Mouse (Mus musculus): ENCODE measurements around the gene Faim. TPM values are rescaled to one million over a fixed set of nuclear protein-coding genes. Genes with fewer than 3 reads are reported as not detected.
A peak's percentile ranks its signal among the peaks of the same experiment; 100 is the strongest.

Gene Faim
- 3.5 and 4.5 TPM in 2 replicates for polyA plus RNA-seq (2012; rRNA removed)

- H3K36me3 ChIP-seq (ENCODE audit: control insufficient read depth, insufficient read depth, low read length), result no peaks in the 10 kb centered on the region
- no peaks in the 10 kb centered on the region for H3K27me3 ChIP-seq (replicated peaks; ENCODE audit: control insufficient read depth, insufficient read depth, low read length)
- H3K4me1 ChIP-seq (ENCODE audit: control insufficient read depth, insufficient read depth, low read length), result peaks cover 4% of the 10 kb centered on the region; the same call in 1 of the 2 replicates
- no peak for TF ChIP-seq CTCF (conservative IDR thresholded peaks at IDR 0.05; ENCODE audit: insufficient read depth, insufficient read length, low read depth, low read length)
- TF ChIP-seq POLR2A (IDR thresholded peaks at IDR 0.05; ENCODE audit: low read depth, low read length), result peak; percentile 67
- peak; percentile 100 for DNase-seq
- H3K27ac ChIP-seq (ENCODE audit: insufficient read depth, low read depth, low read length), result no peak within 1 kb of the TSS; the same call in 1 of the 2 replicates
- WGBS, result 1% methylated on average over 45 of the region's 45 CpGs
- H3K4me3 ChIP-seq (ENCODE audit: insufficient read depth, low read depth, low read length), result peak within 1 kb of the TSS; percentile 96
Measured at GRCm38 (mm10) chr9:98985800-98986475, at the start of gene Faim. Faim (plus strand) TSS chr9:98986373.

GRCm38 (mm10) chr9:98939290-98939689, 46.9 kb upstream of the Faim start:
- no peak for DNase-seq
- no peaks in the 10 kb centered on the region for H3K36me3 ChIP-seq (ENCODE audit: control insufficient read depth, insufficient read depth, low read length)
- H3K4me1 ChIP-seq (ENCODE audit: control insufficient read depth, insufficient read depth, low read length), result no peaks in the 10 kb centered on the region
- no peaks in the 10 kb centered on the region for H3K27me3 ChIP-seq (replicated peaks; ENCODE audit: control insufficient read depth, insufficient read depth, low read length)
- TF ChIP-seq CTCF (conservative IDR thresholded peaks at IDR 0.05; ENCODE audit: insufficient read depth, insufficient read length, low read depth, low read length), result peak; percentile 45
- no peak for TF ChIP-seq POLR2A (IDR thresholded peaks at IDR 0.05; ENCODE audit: low read depth, low read length)
- WGBS, result 18% methylated on average over 2 of the region's 2 CpGs
- no peak overlapping the region for H3K27ac ChIP-seq (ENCODE audit: insufficient read depth, low read depth, low read length)
- no peak overlapping the region for H3K4me3 ChIP-seq (ENCODE audit: insufficient read depth, low read depth, low read length)

- Histone ChIP-seq H3K27me3 (replicated peaks; ENCODE audit: control insufficient read depth, insufficient read depth, low read length) (peaks cover 17% of the 10 kb centered on the region), H3K36me3 (ENCODE audit: control insufficient read depth, insufficient read depth, low read length) (no peaks in the 10 kb centered on the region), H3K4me1 (ENCODE audit: control insufficient read depth, insufficient read depth, low read length) (no peaks in the 10 kb centered on the region), H3K27ac (ENCODE audit: insufficient read depth, low read depth, low read length) (no peak overlapping the region), H3K4me3 (ENCODE audit: insufficient read depth, low read depth, low read length) (no peak overlapping the region)
- DNase-seq, result no peak
- TF ChIP-seq POLR2A (IDR thresholded peaks at IDR 0.05; ENCODE audit: low read depth, low read length) (no peak), CTCF (conservative IDR thresholded peaks at IDR 0.05; ENCODE audit: insufficient read depth, insufficient read length, low read depth, low read length) (no peak)
- 1% methylated on average over 40 of the region's 40 CpGs for WGBS
Measured at GRCm38 (mm10) chr9:98952171-98953050, 33.8 kb upstream of the Faim start.

GRCm38 (mm10) chr9:98953291-98953690, 32.9 kb upstream of the Faim start:
- H3K27ac ChIP-seq (ENCODE audit: insufficient read depth, low read depth, low read length), result no peak overlapping the region
- no peaks in the 10 kb centered on the region for H3K36me3 ChIP-seq (ENCODE audit: control insufficient read depth, insufficient read depth, low read length)
- 6% methylated on average over 4 of the region's 4 CpGs for WGBS
- H3K4me1 ChIP-seq (ENCODE audit: control insufficient read depth, insufficient read depth, low read length), result no peaks in the 10 kb centered on the region
- TF ChIP-seq CTCF (conservative IDR thresholded peaks at IDR 0.05; ENCODE audit: insufficient read depth, insufficient read length, low read depth, low read length) (no peak), POLR2A (IDR thresholded peaks at IDR 0.05; ENCODE audit: low read depth, low read length) (no peak)
- H3K4me3 ChIP-seq (ENCODE audit: insufficient read depth, low read depth, low read length), result no peak overlapping the region
- H3K27me3 ChIP-seq (replicated peaks; ENCODE audit: control insufficient read depth, insufficient read depth, low read length), result peaks cover 20% of the 10 kb centered on the region
- no peak for DNase-seq

GRCm38 (mm10) chr9:98953830-98954229, 32.3 kb upstream of the Faim start:
- TF ChIP-seq POLR2A (IDR thresholded peaks at IDR 0.05; ENCODE audit: low read depth, low read length) (no peak), CTCF (conservative IDR thresholded peaks at IDR 0.05; ENCODE audit: insufficient read depth, insufficient read length, low read depth, low read length) (no peak)
- no peaks in the 10 kb centered on the region for H3K4me1 ChIP-seq (ENCODE audit: control insufficient read depth, insufficient read depth, low read length)
- 4% methylated on average over 9 of the region's 9 CpGs for WGBS
- H3K27ac ChIP-seq (ENCODE audit: insufficient read depth, low read depth, low read length), result no peak overlapping the region
- H3K4me3 ChIP-seq (ENCODE audit: insufficient read depth, low read depth, low read length), result no peak overlapping the region
- peaks cover 22% of the 10 kb centered on the region for H3K27me3 ChIP-seq (replicated peaks; ENCODE audit: control insufficient read depth, insufficient read depth, low read length)
- DNase-seq, result no peak
- H3K36me3 ChIP-seq (ENCODE audit: control insufficient read depth, insufficient read depth, low read length), result no peaks in the 10 kb centered on the region

GRCm38 (mm10) chr9:98954391-98955102, 31.6 kb upstream of the Faim start:
- no peak overlapping the region for H3K27ac ChIP-seq (ENCODE audit: insufficient read depth, low read depth, low read length)
- peaks cover 23% of the 10 kb centered on the region for H3K27me3 ChIP-seq (replicated peaks; ENCODE audit: control insufficient read depth, insufficient read depth, low read length)
- no peaks in the 10 kb centered on the region for H3K4me1 ChIP-seq (ENCODE audit: control insufficient read depth, insufficient read depth, low read length)
- no peak for TF ChIP-seq CTCF (conservative IDR thresholded peaks at IDR 0.05; ENCODE audit: insufficient read depth, insufficient read length, low read depth, low read length)
- TF ChIP-seq POLR2A (IDR thresholded peaks at IDR 0.05; ENCODE audit: low read depth, low read length), result no peak
- no peaks in the 10 kb centered on the region for H3K36me3 ChIP-seq (ENCODE audit: control insufficient read depth, insufficient read depth, low read length)
- 4% methylated on average over 33 of the region's 33 CpGs for WGBS
- DNase-seq, result no peak
- H3K4me3 ChIP-seq (ENCODE audit: insufficient read depth, low read depth, low read length), result no peak overlapping the region

All from kidney, adult 2 months (tissue).